Mouse (Mus musculus) ovary, adult 18-20 months (tissue): ENCODE data around the gene Cd59a.
"Not testable (repeated sequence)": the region's sequence is repeated elsewhere in the genome, so short reads cannot be mapped to it uniquely, and the experiment has no call there.

Experiments
- DNase-seq: peaks from one replicate; pipeline ENCODE4 v3.0.0; 2022; ENCODE audit warnings: low spot score, mixed read lengths

Cd59a gene

GRCm38 (mm10) chr2:104095741-104096213, at the start of gene Cd59a:
Cd59a (plus strand) TSS chr2:104095801.
- DNase-seq: peak; percentile 76

- DNase-seq: no peak
Observed at GRCm38 (mm10) chr2:104058381-104058780, 37.2 kb upstream of the Cd59a start.

DNA sequence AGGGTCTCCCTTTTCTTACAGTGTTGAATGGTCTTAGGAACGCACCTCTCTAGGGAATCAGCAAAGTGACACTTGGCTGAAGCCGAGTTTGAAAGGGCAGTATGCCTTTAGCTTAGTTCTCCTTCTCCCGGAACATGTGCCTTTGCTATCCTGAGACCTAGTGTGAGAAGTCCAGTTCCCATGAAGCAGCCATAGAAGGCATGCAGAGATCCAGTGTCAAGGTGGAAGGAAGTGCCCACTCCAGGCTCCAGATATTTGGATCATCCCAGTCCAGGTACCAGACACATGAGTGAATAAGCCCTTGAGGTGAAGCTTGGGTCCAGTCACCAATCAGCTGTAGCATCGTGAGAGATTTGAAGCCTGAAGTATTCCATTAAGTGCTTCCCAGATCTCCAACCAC, 36.6 kb upstream of the Cd59a start:
- no peak for DNase-seq

GRCm38 (mm10) chr2:104059786-104060185, 35.8 kb upstream of the Cd59a start:
- no peak for DNase-seq

DNA sequence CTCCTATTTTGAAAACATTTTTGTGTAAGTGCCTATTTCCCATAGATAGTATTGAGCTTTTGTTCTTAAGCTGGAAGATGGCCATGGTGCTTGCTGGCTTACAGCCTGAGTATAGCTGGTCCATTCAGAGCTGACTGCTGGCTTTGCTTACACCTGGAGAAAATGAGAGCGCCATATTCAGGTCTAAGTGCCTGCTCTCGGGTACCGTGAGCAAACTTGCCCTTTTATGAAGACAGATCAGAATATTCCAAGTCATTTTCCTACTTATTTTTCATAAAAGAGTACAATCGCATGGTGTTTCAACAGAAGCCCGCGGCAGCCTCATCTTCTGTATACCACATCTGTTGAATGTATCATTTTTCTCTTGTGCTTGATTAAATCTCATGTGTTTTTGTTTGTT, 34.6 kb upstream of the Cd59a start:
- DNase-seq: no peak

- DNase-seq: no peak
Observed at GRCm38 (mm10) chr2:104062665-104063064, 32.9 kb upstream of the Cd59a start.

- no peak for DNase-seq
Observed at GRCm38 (mm10) chr2:104064152-104064551, 31.4 kb upstream of the Cd59a start.

GRCm38 (mm10) chr2:104065526-104065925, 30.1 kb upstream of the Cd59a start, which contains the start of gene Gm10912:
Gm10912 (plus strand) TSS chr2:104065826.
- DNase-seq: not testable (repeated sequence)

GRCm38 (mm10) chr2:104068450-104068849, 27.2 kb upstream of the Cd59a start, which contains the start of gene Gm10799:
Gm10799 (minus strand) TSS chr2:104068550.
- DNase-seq: not testable (repeated sequence)

- DNase-seq: peak; percentile 36
Observed at GRCm38 (mm10) chr2:104069704-104070185, 25.9 kb upstream of the Cd59a start, which contains the start of gene Cd59b. Cd59b (plus strand) TSS chr2:104069849.

GRCm38 (mm10) chr2:104078285-104078684, 17.3 kb upstream of the Cd59a start:
- DNase-seq: not testable (repeated sequence)

DNA sequence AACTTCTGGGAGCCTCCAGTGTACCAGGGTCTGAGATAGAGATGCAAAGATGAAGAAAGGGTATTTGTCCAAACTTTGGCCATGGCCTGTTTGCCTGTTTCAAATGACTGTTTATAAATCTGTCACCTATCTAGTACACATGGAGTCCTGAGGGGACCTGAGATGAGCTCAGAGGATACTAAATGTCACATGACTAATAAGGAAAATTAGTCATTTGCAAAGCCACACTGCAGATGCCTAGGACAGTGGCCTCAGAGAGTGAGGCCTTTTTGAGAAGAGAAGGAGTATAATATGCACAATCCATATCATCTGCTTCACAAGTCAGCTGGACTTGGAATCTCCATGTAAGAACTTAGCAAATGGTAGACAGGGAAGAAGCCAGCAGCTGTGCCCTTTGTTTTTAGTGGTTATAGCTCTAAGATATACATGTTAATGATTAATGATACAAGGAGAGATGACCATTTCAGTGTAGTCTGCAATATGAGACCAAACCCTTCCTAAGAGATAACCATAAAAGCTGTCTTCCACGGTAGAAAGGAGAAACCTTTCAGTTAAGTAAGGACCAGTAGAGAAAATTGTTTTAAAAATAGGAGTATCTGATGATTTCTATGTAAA, 14.1 kb upstream of the Cd59a start:
- DNase-seq: not testable (repeated sequence)

GRCm38 (mm10) chr2:104082474-104082873, 13.1 kb upstream of the Cd59a start:
- DNase-seq: no peak

DNA sequence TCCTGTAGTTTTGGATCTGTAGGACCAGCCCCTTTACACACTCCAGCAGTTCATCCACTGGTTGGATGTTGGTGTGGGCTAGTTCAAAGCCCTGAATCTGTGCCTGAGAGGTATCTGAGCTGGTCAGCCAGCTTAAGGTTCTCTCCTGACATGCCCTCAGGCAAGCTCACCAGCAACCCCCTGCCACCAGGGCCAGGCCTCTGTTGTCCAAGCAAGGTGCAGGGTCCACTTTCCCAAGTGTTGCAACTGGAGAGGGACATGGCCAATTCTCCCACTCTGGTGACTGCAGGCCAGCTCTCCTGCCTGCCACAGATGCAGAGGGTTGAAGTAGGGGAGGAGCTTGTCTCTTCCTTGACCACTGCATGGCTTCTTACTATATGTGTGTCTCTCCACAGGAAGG, 11.6 kb upstream of the Cd59a start:
- DNase-seq: not testable (repeated sequence)

- DNase-seq: not testable (repeated sequence)
Observed at GRCm38 (mm10) chr2:104087562-104087961, 8.0 kb upstream of the Cd59a start.

GRCm38 (mm10) chr2:104093305-104093704, 2.3 kb upstream of the Cd59a start:
- DNase-seq: no peak

GRCm38 (mm10) chr2:104096256-104096655, 655 bp downstream of the Cd59a start:
- no peak for DNase-seq

GRCm38 (mm10) chr2:104096796-104097195, 1.2 kb downstream of the Cd59a start:
- DNase-seq: not testable (repeated sequence)

DNA sequence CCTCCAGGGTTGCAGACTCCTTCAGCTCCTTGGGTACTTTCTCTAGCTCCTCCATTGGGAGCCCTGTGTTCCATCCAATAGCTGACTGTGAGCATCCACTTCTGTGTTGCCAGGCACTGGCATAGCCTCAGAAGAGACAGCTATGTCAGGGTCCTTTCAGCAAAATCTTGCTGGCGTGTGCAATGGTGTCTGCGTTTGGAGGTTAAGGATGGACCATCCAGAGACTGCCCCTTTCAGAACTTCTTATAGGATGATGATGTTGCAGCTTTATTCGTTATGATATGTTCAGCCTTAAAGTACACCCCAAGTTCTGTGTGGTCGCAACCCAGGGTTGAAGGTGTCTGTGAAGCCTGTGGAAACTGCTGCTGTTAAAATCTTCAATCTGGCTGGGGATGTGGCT, 1.8 kb downstream of the Cd59a start:
- DNase-seq: not testable (repeated sequence)

- DNase-seq: no peak
Observed at GRCm38 (mm10) chr2:104098529-104099230, 3.1 kb downstream of the Cd59a start.

DNA sequence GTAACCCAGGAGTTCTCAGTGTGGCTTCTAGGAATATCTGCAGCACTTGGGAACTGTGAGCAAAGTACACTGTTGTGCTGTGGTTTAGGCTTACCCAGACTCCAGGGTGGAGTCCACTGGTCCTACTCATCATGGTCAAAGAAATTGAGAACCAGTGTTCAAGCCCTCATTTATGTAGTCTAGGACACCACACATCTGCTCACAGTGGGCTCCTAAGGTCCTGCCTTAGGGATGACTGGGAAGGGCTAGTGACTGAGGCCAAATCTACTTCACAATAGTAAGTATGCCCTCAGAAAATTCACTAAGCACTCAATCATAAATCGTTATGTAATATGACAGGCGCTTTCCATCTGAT, 3.6 kb downstream of the Cd59a start:
- no peak for DNase-seq

DNA sequence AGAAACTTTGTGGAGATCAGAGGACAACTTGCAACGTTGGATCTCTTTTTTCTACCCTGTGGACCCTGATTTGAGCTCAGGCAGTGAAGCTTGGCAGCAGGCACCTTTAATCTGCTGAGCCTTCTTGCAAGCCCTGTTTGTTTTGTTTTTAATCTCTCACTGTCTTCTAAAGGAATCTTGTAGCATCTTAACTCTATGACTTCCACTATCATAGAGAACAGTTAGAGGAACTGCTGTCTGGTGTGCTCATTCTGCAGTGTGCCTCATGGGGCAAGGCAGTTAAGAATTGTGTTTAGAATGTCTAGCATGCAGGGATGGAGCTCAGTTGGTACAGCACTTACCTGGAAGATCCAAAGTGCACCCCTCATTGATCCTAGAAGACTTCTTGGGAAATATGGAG, 4.3 kb downstream of the Cd59a start:
- no peak for DNase-seq

DNA sequence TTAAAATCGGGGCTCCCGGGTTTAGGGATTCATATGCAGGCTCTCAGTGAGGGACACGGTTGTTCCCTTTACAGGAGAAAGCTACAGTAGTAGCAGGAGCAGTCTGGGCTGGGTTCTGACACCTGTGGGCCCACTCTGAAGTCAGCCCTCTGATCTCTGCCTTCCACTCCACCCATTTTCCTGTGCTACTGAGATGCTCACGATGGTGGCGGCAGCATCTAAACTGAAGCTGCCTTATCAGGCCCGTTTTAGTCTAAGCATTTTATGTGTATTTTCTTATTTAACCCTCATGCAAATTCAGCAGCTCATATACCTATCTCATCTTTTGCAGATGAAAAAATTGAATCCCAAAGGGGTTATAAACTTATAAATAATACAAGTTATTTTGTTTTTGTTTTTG, 9.2 kb downstream of the Cd59a start:
- no peak for DNase-seq
